In the genomic region with DNA sequence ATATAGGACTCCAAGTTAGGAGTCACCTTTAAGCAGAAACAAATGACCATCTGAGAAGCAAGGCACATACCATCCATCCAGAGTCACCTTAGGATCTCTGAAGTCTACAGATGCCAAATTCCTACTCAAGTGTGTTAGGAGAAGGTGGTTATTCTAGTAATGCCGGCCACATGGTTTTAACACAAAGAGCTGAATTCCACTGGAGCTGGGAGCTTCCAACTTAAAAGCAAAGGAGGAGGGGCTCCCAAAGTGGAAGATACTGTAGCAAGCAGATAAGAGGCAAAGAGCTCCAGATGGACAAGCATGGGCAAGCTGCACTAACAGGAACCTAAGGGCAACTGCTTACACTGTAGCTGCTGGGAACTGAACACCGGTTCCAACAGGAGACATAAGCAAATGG, we compare ENCODE assay signal across 21 mouse cellular contexts.
DNase-seq lines count a peak whose midpoint lies in the region; ATAC-seq and TF ChIP-seq lines count a peak whose summit lies in the region.
"Had no signal": no experiment of that assay in that cellular context is flagged by ENCODE, and none has a peak within 500 bp of the region (broad histone marks: within the 10 kb centered on the region; RNA-seq: fewer than 3 reads in every experiment).

No protein-coding gene starts in this region.

- H3K9ac ChIP-seq in lung, postnatal 0 days (replicated peaks; ENCODE audit: low read depth): no peak overlapping the region
- H3K9ac ChIP-seq: embryonic facial prominence, embryonic 13.5 days; embryonic facial prominence, embryonic 15.5 days; forebrain, embryonic 12.5 days had no signal

- H3K4me1 ChIP-seq in lung, postnatal 0 days (ENCODE audit: insufficient read depth, low read depth, low read length): no peaks in the 10 kb centered on the region

- H3K4me2 ChIP-seq in lung, postnatal 0 days (replicated peaks; ENCODE audit: low read depth, low read length): no peak overlapping the region
- H3K4me2 ChIP-seq: embryonic facial prominence, embryonic 13.5 days; embryonic facial prominence, embryonic 15.5 days; forebrain, embryonic 12.5 days had no signal

- H3K9me3 ChIP-seq in lung, postnatal 0 days (ENCODE audit: low read length): no peaks in the 10 kb centered on the region
- H3K9me3 ChIP-seq: embryonic facial prominence, embryonic 13.5 days; embryonic facial prominence, embryonic 15.5 days; forebrain, embryonic 10.5 days; forebrain, embryonic 12.5 days had no signal

- no peaks in the 10 kb centered on the region for H3K36me3 ChIP-seq in lung, postnatal 0 days (ENCODE audit: insufficient read depth, low read length)
- H3K36me3 ChIP-seq: embryonic facial prominence, embryonic 13.5 days; embryonic facial prominence, embryonic 15.5 days; forebrain, embryonic 10.5 days; forebrain, embryonic 12.5 days had no signal

- H3K4me3 ChIP-seq in lung, postnatal 0 days (ENCODE audit: low read depth, low read length): no peak overlapping the region
- H3K4me3 ChIP-seq: embryonic facial prominence, embryonic 13.5 days; embryonic facial prominence, embryonic 15.5 days; erythroblast, embryonic 14.5 days; forebrain, embryonic 10.5 days; forebrain, embryonic 12.5 days had no signal

- 0 out of 2 replicates have a peak overlapping the region, but pooled peaks have one; percentile 6 for H3K27ac ChIP-seq in lung, postnatal 0 days (ENCODE audit: low read length)
- H3K27ac ChIP-seq: forebrain, embryonic 10.5 days; forebrain, embryonic 12.5 days had no signal

- 56% methylated on average over 2 of the region's 2 CpGs for WGBS in lung, postnatal 0 days

- TF ChIP-seq CTCF in lung, postnatal 0 days (IDR thresholded peaks at IDR 0.05): no peak

- peak; percentile 19 for DNase-seq in lung, postnatal 0 days (ENCODE audit: low spot score)
- DNase-seq in lung, postnatal 4 days: no peak
- DNase-seq in lung, postnatal 36 days: peak; percentile 62
- DNase-seq in lung, postnatal 14 days: no peak
- DNase-seq: adrenal gland, adult 2 months; adrenal gland, postnatal 10 days; adrenal gland, postnatal 25 days; cerebellum, adult 11 months; cerebellum, adult 18-20 months; cerebellum, adult 8-10 months; cerebellum, adult 9-11 months; cerebellum, postnatal 14 days; cerebellum, postnatal 36 days; embryo, embryonic 11 days had no signal

- H3K27me3 ChIP-seq in lung, postnatal 0 days (replicated peaks; ENCODE audit: insufficient read depth, low read length): 0 out of 2 replicates have a peak, but pooled peaks cover 3% of the 10 kb centered on the region
- H3K27me3 ChIP-seq: embryonic facial prominence, embryonic 13.5 days; embryonic facial prominence, embryonic 15.5 days had no signal

- TF ChIP-seq EP300 in lung, postnatal 0 days (IDR thresholded peaks at IDR 0.05): peak; percentile 61; the same call in 1 of the 2 replicates

- peak; percentile 27; the same call in 1 of the 2 replicates for ATAC-seq in lung, postnatal 0 days
- ATAC-seq: forebrain, embryonic 14.5 days; forebrain, embryonic 16.5 days had no signal

Comparison
In these comparisons a context has a peak if more than half of its experiments do, and no peak if none do; other contexts are left out.
1. DNase-seq: peak in lung, postnatal 0 days (single experiment) and lung, postnatal 36 days (single experiment); none in lung, postnatal 4 days (0 of 2) and lung, postnatal 14 days (single experiment).